Mouse (Mus musculus): ENCODE measurements around the gene Dzip1. TPM values are rescaled to one million over a fixed set of nuclear protein-coding genes. Genes with fewer than 3 reads are reported as not detected.

Dzip1 gene
- total RNA-seq, 2 experiments from 2014 or later = 4.0 to 5.4 TPM

DNA sequence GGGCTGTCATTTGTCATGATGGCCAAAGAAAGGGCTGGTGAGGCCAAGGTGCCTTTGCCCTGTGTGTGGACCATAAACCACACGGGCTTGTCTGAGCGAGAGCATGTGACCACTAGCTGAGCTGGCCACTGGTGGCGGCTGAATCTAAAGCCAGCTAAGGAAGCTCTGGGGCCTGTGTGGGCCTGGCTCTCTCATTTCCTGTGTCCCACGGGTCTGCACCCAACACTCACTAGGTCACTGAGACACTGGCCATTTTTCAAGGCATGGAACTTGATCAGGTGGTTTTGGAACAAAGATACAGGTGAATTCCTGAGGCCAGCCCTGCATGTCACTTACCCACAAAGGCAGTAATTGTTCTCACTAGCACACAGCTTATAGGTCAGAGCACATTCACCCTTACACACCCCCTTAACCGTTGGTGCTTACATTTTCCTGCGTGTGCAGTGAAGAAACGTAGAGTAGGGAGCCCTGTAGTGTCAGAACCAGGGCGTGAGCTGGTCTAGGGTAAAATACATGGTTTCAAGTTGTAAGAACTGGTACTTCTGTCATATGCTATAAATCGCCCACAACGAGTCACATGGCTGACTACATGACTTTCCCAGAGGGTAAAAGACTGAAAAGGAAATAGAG, 50.4 kb downstream of the Dzip1 start:
- intact Hi-C loops (cut with DNase I) = no loop called here
- DNase-seq = no peak

DNA sequence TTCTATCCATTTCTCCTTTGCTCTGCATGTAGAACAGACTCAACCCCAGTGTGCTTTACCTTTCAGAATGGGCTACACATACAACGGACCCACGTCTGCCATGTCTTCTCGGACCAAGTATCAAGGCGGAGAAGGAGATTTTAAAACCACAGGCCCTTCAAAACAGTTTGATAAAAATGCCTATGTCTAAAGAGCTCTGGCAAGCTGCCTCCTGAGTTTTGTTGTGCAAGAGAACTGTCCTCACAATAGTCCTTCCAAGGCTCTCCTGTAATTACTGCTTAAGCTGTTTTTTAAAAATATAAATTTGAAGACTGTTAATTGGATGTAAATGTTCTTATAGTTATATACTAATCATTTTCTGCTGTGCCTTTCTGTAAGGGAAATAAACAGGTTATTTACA, 51.1 kb downstream of the Dzip1 start:
- intact Hi-C loops (cut with DNase I) = no loop called here
- DNase-seq = no peak

DNA sequence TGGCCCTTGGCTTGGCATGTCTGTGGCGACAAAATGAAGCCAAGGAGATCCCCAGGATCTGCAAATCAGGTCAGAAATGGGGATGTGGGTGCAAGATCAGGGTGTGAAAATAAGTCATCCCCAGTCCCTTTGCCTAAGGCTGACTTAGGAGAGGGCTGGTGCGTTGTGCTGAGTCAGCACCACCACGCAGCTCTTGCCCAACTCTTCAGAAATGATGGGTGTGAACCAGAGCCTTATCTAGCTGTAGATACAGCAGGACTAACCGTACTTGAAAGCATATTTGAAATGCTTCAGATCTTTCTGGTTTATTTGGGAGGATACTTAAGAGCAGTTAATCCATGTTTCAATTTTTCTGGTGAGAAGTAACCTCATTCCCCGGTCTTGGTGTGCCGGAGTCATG, 55.5 kb downstream of the Dzip1 start:
- intact Hi-C loops (cut with DNase I) = no loop called here
- DNase-seq = no peak

DNA sequence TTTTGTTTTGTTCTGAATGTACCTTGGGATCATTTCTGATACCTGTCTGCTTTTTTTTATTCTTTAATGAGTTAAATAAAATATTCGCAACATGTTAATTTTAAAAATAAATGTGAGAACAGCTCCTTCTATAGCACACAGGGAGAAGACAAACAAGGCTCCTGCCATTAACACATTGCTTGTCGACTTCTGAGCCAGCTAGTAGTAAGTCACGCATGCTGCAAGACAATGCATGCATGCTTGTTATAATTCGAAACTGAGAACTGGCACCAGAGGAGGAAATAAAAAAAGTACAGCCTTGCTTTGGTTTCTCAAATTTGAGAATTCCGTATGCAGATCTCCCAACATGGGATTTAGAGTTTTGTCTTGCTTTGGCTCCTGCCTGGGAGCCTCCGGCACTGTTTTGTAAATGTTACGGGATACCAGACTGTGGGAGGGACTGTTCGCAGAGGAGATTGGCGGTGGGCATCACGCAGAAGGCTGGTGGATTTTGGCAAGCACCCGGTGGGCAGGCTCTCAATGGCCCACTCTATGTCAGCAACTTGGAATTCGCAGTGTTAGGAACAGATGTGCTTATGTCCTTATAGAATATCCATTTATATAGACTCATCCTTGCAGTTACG, 57.0 kb downstream of the Dzip1 start:
- no peak for DNase-seq
- intact Hi-C loops (cut with DNase I) = no loop called here

DNA sequence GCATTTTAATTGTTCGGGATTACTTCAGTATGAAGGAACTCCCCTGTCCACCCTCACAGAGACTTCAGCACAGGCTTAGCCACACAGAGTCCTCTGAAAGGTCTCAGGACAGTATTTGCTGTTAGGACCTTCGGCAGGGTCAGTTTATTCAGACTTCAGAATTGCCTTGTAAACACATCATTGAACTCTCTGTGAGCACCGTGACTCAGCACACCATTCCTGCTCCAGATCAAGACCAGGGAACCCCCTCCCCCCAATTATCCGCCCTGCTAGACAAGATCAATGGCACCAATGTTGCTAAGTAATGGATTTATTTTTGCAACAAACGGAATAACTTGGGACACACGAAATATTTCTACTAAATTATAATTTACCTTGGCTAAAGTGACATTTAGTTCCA, 57.9 kb downstream of the Dzip1 start:
- intact Hi-C loops (cut with DNase I) = no loop called here
- no peak for DNase-seq

DNA sequence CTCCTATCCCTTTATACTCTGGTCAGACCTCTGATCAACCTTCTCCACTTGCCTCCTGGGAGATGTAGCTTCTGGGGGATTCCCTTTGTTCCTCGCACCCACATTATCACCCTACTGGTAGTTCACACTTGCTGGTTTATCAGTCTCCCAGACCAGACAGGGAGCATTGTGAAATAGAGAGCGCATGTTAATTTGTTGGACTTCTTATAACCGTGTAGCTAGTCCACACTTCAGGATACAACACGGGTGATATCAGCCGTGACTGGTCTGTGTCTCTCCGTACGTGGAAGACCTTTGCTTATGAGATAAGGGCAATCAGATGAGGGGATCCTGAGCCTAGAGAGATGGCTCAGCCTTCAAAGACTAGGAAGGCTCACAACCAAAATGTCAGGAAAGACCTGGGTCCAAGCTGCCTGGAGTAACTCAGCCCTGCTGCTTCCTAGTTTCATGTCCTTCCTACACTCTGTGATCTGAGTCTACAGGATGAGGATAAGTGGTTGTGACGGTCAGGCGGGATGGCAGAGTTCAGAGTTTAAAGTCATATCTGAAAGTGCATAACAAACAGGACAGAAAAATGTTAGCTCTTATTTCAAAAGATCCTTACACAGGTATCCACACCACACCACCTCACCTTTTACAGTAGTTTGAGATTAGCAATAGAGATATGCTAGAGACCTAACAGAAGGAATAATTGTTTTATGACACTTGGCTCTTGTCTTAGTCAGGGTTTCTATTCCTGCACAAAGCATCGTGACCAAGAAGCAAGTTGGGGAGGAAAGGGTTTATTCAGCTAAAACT, 59.0 kb downstream of the Dzip1 start:
- intact Hi-C loops (cut with DNase I) = no loop called here
- no peak for DNase-seq

DNA sequence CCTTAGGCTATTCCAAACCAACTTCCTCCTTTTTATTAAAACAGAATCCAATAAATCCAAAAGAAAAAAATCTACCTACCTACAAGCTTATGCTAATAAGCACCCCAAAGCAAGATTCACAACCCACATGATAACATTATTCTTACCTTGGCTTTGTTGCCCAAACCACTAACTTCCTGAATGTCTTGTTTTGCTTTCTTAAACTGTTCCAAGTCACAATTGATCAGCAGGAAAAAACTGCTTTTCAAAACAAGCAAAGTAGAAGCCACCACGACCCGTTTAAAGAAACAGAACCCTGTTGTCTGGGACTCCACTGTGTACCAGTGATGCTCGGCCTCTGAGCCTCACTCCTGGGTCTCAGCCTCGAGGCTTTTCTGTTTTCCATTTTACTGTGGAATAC, 60.4 kb downstream of the Dzip1 start:
- no peak for DNase-seq
- intact Hi-C loops (cut with DNase I) = no loop called here

DNA sequence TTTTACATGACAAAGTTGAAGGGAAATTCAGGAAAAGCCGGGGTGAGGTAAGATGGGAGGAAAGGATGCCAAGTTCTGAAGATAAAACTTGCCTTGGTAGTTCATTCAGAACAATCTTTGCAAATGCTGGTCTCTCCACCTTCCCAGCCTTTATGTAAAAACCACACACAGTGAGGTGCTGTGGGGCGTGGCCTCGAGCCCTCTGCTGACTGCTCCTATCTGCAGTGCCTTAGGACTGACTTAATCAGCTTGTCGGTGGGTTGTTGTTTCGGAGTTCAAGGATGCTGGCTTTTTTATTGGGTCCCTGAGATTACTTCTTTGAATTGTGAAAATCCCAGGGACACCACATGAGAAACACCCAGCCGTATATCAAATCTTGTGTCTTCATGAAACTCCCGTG, 63.0 kb downstream of the Dzip1 start:
- DNase-seq = no peak
- intact Hi-C loops (cut with DNase I) = no loop called here

DNA sequence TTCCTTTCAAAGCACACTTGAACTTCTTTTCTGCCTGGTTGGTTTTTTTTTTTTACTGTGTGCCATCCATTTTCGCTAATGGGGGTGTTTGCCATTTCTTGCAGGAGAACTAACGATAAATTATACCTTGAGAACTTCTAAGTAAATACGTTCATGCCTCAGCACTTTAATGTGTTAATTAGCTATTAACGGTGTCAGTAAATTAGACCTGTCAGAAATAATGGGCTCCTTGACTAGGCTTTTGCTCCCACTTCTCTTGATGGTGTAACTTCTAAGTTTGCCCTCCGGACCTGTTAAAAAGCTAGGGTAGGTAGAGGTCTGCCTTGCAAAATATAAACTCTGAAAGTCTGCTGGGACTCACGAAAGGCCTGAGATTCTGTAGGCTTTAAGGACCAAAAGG, 66.9 kb downstream of the Dzip1 start:
- DNase-seq = no peak
- intact Hi-C loops (cut with DNase I) = no loop called here

DNA sequence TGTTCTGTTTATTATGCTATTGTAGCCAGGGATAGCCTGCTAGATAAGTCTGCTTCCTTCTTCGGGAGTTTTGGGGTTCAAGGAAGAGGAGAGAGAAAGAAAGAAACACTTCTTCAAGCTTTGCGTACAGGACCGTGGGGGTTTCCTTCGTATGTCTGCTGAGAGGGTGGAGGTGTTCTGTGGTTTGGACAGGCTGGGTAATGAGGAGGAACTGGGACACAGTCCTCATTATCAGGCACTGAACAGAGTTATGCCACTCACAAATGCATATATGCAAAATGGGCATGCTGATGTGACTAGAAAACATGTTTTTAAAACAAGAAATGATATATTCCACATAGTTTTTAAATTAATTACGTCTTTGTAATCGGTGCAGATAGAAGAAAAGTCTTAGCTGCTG, 68.7 kb downstream of the Dzip1 start:
- intact Hi-C loops (cut with DNase I) = no loop called here
- DNase-seq = no peak

DNA sequence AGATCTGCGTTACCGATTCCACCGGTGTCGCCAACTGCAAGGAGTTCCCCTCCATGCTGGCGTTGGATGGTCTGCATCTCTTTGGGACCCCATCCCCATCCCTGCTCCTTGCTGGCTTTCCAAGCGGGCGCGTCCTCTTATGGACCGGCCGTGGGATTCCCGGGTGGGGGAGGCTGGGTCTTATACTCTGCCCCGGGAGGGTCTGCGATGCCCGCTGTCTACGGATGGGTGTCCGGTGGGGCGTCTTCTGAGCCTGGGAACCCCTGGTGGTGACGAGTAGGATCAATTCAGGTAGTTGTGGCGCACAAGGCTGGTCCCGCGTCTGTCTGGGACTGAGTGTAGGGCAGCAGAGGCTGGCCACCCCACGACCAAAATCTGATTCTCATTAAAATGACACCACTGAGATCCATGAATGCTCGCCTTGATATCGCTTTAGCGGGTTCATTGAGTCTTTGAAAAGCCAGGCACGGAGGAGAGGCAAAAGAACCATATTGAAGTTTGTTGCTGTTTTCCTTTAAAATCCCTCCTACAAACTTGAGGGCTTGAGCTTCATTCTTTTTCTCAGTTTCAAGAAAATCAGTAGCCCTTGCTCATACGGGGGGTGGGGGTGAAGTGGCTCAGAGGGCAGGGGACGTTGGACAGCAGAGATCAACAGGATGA, 70.0 kb downstream of the Dzip1 start:
- peak in 1 of 2 experiments; percentile 12 for DNase-seq
- intact Hi-C loops (cut with DNase I) = no loop called here

DNA sequence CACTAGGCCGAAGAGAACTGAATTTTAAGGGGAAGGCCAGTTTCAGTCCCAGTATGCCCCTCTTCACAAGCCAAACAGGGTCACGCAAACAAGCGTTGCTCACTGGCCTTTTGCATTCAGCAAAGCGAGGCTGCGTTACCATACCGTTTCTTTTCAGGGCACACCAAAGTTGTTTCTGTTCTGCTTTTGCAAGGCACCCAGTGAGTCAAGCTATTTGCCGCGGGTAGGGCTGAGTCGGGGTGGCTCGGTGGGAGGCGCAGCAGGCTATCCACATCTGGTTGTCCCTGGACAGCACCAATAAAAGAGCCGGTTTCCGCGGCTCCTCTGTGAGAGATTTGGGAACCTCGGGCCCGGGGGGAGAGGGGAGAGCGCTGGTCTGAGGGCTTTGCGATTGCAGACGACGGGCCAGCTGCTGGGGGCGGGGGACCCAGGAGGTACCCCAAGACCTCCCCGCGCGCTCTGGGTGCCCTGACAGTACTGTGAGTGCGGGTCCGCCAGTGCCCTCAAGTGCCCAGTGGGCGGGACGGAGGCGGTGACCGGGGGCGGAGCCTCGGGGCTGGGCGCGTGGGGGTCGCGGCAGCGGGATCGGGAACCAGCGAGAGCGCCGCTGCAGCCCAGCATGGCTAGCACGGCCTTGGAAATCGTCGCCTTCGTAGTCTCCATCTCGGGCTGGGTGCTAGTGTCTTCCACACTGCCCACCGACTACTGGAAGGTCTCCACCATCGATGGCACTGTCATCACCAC, 70.7 kb downstream of the Dzip1 start:
- intact Hi-C loops (cut with DNase I) = no loop called here
- DNase-seq = peak; percentile 24 to 46

DNA sequence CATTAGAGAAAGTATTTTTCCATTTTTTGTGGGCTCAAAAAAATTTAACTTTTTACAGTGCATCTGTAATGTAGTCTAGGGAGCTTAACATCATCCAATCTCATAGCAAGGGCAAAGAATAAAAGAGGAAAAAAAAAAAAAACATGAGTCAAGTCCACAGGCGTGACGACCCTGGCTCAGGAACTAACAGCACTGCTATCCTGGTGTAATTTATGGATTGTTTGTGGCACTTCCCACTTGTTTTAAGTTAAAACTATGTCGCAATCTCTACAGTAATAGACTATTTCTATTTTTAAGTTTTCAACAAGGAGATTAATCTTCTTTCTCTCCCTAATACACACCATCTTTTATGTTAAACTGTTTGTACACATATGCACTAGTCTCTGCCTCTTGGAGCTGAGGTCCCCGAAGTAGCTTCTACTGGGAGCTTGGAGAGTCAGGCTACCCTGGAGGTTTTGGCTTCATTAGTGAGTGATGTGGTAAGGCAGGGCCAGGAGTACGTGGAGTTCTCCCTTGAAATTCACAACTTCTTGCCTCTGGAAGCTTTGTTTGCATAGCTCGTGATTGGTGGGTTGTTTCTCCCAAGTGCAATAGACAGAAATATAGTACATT, 73.7 kb downstream of the Dzip1 start:
- intact Hi-C loops (cut with DNase I) = no loop called here
- no peak for DNase-seq

DNA sequence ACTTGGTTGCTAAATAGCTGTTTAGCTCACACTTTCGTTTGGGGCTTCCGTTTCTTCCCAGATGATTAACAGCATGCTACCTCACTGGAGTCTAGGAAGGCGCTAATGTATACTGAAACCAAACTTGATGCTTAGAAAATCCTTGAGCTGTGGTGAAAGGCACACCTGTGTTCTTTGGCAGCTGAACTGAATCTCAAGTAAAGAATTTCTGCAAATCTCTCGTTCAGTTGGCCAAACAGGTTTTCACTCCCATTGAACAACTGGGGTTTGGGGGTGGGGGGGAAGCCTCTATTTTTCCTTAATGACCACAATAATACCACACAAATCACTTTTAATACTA, 74.6 kb downstream of the Dzip1 start:
- DNase-seq = no peak
- intact Hi-C loops (cut with DNase I) = no loop called here

DNA sequence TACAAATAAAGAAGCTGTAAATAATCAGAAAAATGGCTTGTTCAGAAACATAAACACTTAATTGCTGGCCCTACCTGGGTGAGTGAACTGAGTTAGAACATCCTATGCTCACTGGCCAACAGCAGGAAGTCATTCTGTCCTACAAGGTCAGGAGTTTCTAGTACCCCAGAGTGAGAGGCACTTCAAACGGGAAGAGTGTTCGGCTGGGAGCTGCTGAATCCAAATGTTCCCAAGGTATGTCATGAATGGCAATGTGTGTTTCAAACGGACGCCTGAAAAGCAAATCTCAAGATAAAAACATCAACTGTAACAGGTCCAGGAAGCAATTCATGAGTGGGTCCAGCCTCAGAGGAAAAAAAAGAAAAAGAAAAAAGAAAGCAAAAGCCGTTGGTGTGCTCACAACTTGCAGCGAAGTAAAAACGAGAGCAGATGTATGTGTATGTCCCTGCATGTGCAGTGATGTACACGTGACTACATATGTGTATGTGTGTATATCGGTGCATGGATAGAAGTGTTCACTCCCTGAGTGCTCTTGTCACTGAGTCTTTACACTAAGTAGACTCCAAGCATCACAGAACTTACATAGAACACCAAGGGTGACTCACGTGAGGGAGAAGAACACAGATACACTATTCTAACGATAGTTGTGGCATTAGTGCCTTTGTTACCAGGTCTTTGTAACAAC, 75.1 kb downstream of the Dzip1 start:
- intact Hi-C loops (cut with DNase I) = no loop called here
- no peak for DNase-seq

DNA sequence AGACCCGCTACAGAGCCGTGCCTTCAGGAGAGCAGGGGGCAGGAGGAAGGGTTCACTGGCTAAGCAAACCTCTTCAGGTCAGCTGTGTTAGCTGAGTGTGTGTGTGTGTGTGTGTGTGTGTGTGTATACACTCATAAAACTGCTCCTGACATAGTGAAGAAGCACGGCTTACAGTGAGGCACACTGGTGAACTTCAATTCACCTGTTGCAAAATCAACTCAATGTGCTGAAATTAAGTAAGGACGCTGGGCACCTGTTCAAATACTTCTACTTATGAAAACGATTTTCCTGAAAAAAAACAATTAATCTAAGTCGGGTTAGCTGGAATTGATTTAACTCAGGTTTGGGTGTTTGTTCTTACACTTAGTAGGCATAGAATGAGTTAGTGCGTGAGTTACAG, 77.1 kb downstream of the Dzip1 start:
- intact Hi-C loops (cut with DNase I) = no loop called here
- no peak for DNase-seq

DNA sequence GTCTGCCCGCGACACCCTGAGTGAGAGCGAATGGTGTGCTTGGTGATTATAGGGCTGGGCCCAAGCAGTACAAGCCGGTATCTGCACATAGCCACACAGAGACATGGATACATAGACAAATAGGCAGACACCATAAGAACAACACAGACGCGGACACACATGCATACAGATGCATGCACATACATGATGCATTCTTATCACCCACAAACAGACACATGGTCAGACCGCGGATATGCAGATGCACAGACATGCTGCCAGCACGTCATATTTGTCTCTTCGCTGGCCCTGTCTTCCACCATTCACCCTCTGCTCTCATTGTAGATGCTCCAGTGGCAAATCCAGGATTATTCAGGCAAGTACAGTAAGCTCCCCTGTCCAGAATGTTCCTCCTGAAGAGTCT, 78.4 kb downstream of the Dzip1 start:
- DNase-seq = no peak
- intact Hi-C loops (cut with DNase I) = no loop called here

DNA sequence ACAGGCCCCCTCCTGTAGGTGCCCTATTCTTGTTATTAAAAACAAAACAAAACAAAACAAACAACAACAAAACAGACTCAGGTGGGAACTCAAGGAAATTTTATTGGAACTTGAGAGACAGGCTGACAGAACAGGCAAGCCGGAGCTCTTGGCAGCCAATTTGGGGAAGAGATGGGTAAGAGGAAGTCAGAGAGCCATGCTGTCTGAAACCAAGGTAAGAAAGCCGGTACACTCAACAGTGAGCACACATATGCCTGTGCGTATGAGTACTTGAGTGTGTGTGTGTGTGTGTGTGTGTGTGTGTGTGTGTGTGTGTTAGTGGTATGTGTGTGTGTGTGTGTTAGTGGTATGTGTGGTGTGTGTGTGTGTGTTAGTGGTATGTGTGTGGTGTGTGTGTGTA, 82.9 kb downstream of the Dzip1 start:
- no peak for DNase-seq
- intact Hi-C loops (cut with DNase I) = no loop called here

DNA sequence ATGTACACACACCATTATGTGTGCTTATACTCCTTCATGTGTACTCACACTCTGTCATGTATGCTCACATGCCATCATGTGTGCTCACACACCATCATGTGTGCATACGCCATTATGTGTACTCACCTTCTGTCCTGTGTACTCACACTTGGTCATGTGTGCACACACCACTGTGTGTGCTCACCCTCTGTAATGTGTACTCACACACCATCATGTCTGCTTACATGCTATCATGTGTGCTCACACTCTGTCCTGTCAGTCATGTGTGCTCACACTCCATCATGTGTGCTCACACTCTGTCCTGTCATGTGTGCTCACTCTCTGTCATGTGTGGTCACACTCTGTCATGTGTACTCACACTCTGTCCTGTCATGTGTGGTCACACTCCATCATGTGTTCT, 85.2 kb downstream of the Dzip1 start:
- DNase-seq = no peak

DNA sequence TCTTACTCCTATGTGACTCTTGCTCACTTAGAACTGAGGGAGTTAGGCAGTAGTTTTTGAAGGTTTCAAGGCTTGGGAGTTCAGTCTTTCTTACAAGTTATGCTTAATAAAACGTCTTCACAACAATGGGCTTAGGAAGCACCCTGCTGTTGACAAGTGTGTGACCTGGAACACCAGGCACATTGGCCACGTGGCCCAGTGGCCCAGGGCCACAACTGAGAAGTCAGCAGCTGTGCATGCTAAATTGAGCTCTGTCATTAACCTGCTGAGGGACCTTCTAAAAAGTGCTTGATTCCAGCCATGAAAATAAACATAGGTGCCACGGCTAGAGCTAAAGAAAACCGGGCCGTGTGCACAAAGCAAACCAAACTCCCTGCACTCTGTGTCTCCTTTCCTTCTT, 85.8 kb downstream of the Dzip1 start:
- intact Hi-C loops (cut with DNase I) = no loop called here
- peak; percentile 35 to 53 for DNase-seq

More for the DNA sequence above, 85.2 kb downstream of the Dzip1 start:
- intact Hi-C loops (cut with DNase I) = no loop called here

Measured in heart, postnatal 10 days (tissue).